Mouse (Mus musculus): Measurements from ENCODE around the gene Larp1.

GRCm38 (mm10) chr11:57975876-57976275 lies 33.0 kb upstream of the Larp1 start:
- TF ChIP-seq CTCF (IDR thresholded peaks at IDR 0.05; ENCODE audit: borderline replicate concordance, control insufficient read depth, extremely low read depth, insufficient read depth, low read length, poor library complexity) (no peak), POLR2A (IDR thresholded peaks at IDR 0.05; ENCODE audit: control insufficient read depth, extremely low read depth, insufficient read depth, low read length, poor library complexity) (no peak)

Measured in thymus, adult 2 months (tissue).